Mouse (Mus musculus) bone marrow, adult 2 months (tissue): ENCODE measurements at regions not wholly inside any gene's neighbourhood (a gene's known extent, or its start where the extent isn't known, plus 50 kb on each side); places are given as distances from the start of the nearest gene placed in this dataset.
A peak's percentile ranks its signal among the peaks of the same experiment; 100 is the strongest.

ENCODE experiments used
- H3K27ac ChIP-seq: fragments of 200-500 bp; 2 replicates; pipeline ENCODE4 v1.5.1; 2012; ENCODE audit warnings: low read depth, mild to moderate bottlenecking, control low read depth, inconsistent platforms, low read length; ENCODE audit not compliant: control insufficient read depth, poor library complexity, insufficient read depth
- H3K4me1 ChIP-seq: fragments of 200-500 bp; 2 replicates; pipeline ENCODE4 v1.6.1; 2011; ENCODE audit warnings: low read length; ENCODE audit not compliant: control insufficient read depth, insufficient read depth
- H3K4me3 ChIP-seq: fragments of 200-500 bp; replicated peaks from 2 replicates; pipeline ENCODE3; 2011; ENCODE audit warnings: mild to moderate bottlenecking, low read depth, low read length, control low read depth; ENCODE audit not compliant: control insufficient read depth
- CTCF ChIP-seq: fragments of 200-500 bp; IDR thresholded peaks from 2 replicates; pipeline ENCODE4 v1.5.1; 2011; ENCODE audit warnings: low read length, control low read depth; ENCODE audit not compliant: control insufficient read depth, insufficient read depth
- POLR2A ChIP-seq: fragments of 200-500 bp; IDR thresholded peaks from 2 replicates; pipeline ENCODE4 v1.6.1; 2011; ENCODE audit warnings: low read depth, mild to moderate bottlenecking, control low read depth, low read length, borderline replicate concordance; ENCODE audit not compliant: control insufficient read depth
- WGBS: fragments of 180-500 bp; shearing (Covaris S2); methylation state at CpG from one replicate; pipeline ENCODE4 v1.1.7; 2018; 5-methylcytosine and 5-hydroxymethylcytosine counted together

- 7% methylated on average over 4 of the region's 4 CpGs for whole genome bisulfite sequencing
- Histone ChIP-seq H3K27ac (no peak overlapping the region), H3K4me1 (peaks cover 2% of the 10 kb centered on the region; the same call in 1 of the 2 replicates), H3K4me3 (no peak overlapping the region)
- TF ChIP-seq POLR2A: no peak
- no peak for TF ChIP-seq CTCF
These were observed 106.4 kb downstream of the Plxna1 start for GRCm38 (mm10) chr6:89256022-89256421.

GRCm38 (mm10) chr6:89256630-89257292 lies 105.7 kb downstream of the Plxna1 start:
- no peak for TF ChIP-seq POLR2A
- TF ChIP-seq CTCF: no peak
- peaks cover 2% of the 10 kb centered on the region; the same call in 1 of the 2 replicates for H3K4me1 ChIP-seq
- no peak overlapping the region for H3K4me3 ChIP-seq
- 22% methylated on average over 8 of the region's 8 CpGs for WGBS
- H3K27ac ChIP-seq: no peak overlapping the region

GRCm38 (mm10) chr6:89257416-89257815 lies 105.0 kb downstream of the Plxna1 start:
- TF ChIP-seq POLR2A: no peak
- no peak for TF ChIP-seq CTCF
- H3K27ac ChIP-seq: no peak overlapping the region
- H3K4me3 ChIP-seq: no peak overlapping the region
- peaks cover 2% of the 10 kb centered on the region; the same call in 1 of the 2 replicates for H3K4me1 ChIP-seq
- 33% methylated on average over 6 of the region's 6 CpGs for WGBS

GRCm38 (mm10) chr6:89258140-89258539 lies 104.3 kb downstream of the Plxna1 start:
- Histone ChIP-seq H3K27ac (0 out of 2 replicates have a peak overlapping the region, but pooled peaks have one; percentile 2), H3K4me1 (peaks cover 2% of the 10 kb centered on the region; the same call in 1 of the 2 replicates), H3K4me3 (no peak overlapping the region)
- WGBS: 8% methylated on average over 4 of the region's 4 CpGs
- TF ChIP-seq POLR2A: no peak
- no peak for TF ChIP-seq CTCF

- Histone ChIP-seq H3K4me3 (no peak overlapping the region), H3K4me1 (peaks cover 2% of the 10 kb centered on the region; the same call in 1 of the 2 replicates), H3K27ac (no peak overlapping the region)
- WGBS: 52% methylated on average over 11 of the region's 11 CpGs
- TF ChIP-seq CTCF (no peak), POLR2A (no peak)
These were observed 102.9 kb downstream of the Plxna1 start for GRCm38 (mm10) chr6:89259406-89259994.

- Histone ChIP-seq H3K4me1 (no peaks in the 10 kb centered on the region), H3K4me3 (no peak overlapping the region), H3K27ac (no peak overlapping the region)
- 82% methylated on average over 4 of the region's 4 CpGs for WGBS
- no peak for TF ChIP-seq POLR2A
- no peak for TF ChIP-seq CTCF
These were observed 99.5 kb downstream of the Plxna1 start for GRCm38 (mm10) chr6:89262958-89263357.

GRCm38 (mm10) chr6:89265296-89265695 lies 97.1 kb downstream of the Plxna1 start:
- H3K4me3 ChIP-seq: no peak overlapping the region
- no peak overlapping the region for H3K27ac ChIP-seq
- H3K4me1 ChIP-seq: no peaks in the 10 kb centered on the region
- no peak for TF ChIP-seq CTCF
- no peak for TF ChIP-seq POLR2A
- 10% methylated on average over 3 of the region's 3 CpGs for WGBS
